Mouse (Mus musculus): ENCODE data around the gene Tmem208. TPM values are rescaled to one million over a fixed set of nuclear protein-coding genes. Genes with fewer than 3 reads are reported as not detected.

Tmem208 gene
- 83.5 and 88.7 TPM in 2 replicates for polyA plus RNA-seq (2014; fragmentation: Nextera tagmentation; extraction: Ambion mirVana)

DNA sequence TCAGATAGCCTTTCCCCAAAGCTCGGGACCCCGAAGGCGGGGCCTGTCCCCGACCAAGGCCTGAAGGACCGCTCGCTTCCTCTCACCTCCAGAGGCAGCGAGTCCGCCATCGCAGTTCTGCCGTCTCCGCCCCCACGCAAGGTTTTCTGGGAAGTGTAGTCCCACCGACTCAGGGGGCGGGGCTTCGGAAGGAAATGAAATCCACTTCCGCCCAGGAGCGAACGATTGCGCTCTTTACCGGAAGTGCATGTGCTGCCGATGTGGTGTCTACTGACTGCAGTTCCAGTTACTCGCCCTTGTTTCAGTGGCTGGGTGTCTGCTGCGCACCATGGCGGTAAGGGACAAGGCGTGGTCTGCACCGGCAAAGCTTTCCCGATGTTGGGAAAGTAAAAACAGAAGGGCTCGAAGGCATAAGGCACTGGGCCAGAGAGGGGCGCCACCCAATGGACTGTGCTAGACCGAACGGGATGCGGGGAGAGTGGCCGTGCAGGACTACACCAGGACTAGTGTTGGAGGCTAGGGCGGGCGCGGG lies at the start of gene Tmem208, which contains the start of gene Lrrc29:
TSS of gene Tmem208 (plus strand) at position 214 of the 532 bp plus-strand sequence.
TSS of gene Lrrc29 (minus strand) at position 138 of the 532 bp plus-strand sequence.
- peak within 1 kb of the TSS; percentile 81 for H3K27ac ChIP-seq (ENCODE audit: low read depth, low read length)
- peak within 1 kb of the TSS; percentile 79 for H3K4me3 ChIP-seq (ENCODE audit: low read depth, low read length)
- H3K27me3 ChIP-seq (ENCODE audit: control insufficient read depth, insufficient read depth, low read length) = no peaks in the 10 kb centered on the region
- no peaks in the 10 kb centered on the region for H3K9me3 ChIP-seq (replicated peaks; ENCODE audit: control insufficient read depth, low read length)
- peak within 1 kb of the TSS; percentile 73 for H3K4me2 ChIP-seq
- peaks cover 16% of the 10 kb centered on the region for H3K4me1 ChIP-seq (ENCODE audit: control insufficient read depth, insufficient read depth, low read length)
- H3K36me3 ChIP-seq (ENCODE audit: control insufficient read depth, insufficient read depth, low read length) = peaks cover 29% of the 10 kb centered on the region
- peak within 1 kb of the TSS; percentile 89 for H3K9ac ChIP-seq (ENCODE audit: low read depth, low read length)
- under 1% methylated on average over 36 of the region's 36 CpGs for WGBS (ENCODE audit: insufficient replicate concordance)
- ATAC-seq (replicated peaks; ENCODE audit: insufficient number of reproducible peaks, low FRiP score, low TSS enrichment) = peak; percentile 87

DNA sequence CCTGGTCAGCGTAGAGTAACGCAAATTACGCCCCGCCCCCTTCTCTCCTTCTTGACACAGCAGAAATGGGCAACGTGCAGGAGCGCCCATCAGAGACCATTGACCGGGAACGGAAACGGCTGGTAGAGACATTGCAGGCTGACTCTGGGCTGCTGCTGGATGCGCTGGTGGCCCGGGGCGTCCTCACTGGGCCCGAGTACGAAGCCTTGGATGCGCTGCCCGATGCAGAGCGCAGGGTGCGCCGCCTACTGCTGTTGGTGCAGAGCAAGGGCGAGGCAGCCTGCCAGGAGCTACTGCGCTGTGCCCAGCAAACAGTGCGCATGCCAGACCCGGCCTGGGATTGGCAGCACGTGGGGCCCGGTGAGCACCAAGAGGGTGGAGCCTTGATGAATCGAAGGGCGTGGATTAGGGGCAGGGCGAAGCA lies 47.2 kb upstream of the Tmem208 start:
- H3K36me3 ChIP-seq (ENCODE audit: control insufficient read depth, insufficient read depth, low read length) = no peaks in the 10 kb centered on the region
- 0 out of 2 replicates have a peak overlapping the region, but pooled peaks have one; percentile 34 for H3K9ac ChIP-seq (ENCODE audit: low read depth, low read length)
- peak overlapping the region; percentile 22 for H3K4me3 ChIP-seq (ENCODE audit: low read depth, low read length)
- peak overlapping the region; percentile 59 for H3K4me2 ChIP-seq
- peaks cover 72% of the 10 kb centered on the region for H3K27me3 ChIP-seq (ENCODE audit: control insufficient read depth, insufficient read depth, low read length)
- peaks cover 11% of the 10 kb centered on the region for H3K4me1 ChIP-seq (ENCODE audit: control insufficient read depth, insufficient read depth, low read length)
- WGBS (ENCODE audit: insufficient replicate concordance) = 3% methylated on average over 28 of the region's 28 CpGs
- no peak for ATAC-seq (replicated peaks; ENCODE audit: insufficient number of reproducible peaks, low FRiP score, low TSS enrichment)
- no peaks in the 10 kb centered on the region for H3K9me3 ChIP-seq (replicated peaks; ENCODE audit: control insufficient read depth, low read length)
- no peak overlapping the region for H3K27ac ChIP-seq (ENCODE audit: low read depth, low read length)

DNA sequence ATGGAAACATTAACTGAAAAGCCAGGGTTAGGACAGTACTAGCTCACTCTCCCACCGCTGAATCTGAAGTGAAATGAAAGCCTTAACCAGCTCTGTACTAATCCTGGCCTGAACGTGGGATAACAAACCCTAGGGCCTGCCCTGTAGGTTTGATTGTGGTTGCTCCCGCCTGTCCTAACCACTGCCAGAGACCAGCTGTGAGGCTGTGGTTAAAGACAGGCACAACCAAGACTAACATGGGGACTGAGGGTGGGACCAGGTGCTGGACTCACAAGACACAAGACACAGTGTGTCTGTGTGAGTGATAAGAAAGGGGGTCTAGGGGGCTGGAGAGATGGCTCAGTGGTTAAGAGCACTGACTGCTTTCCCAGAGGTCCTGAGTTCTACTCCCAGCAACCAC lies 45.6 kb upstream of the Tmem208 start:
- H3K27me3 ChIP-seq (ENCODE audit: control insufficient read depth, insufficient read depth, low read length) = peaks cover 55% of the 10 kb centered on the region
- ATAC-seq (replicated peaks; ENCODE audit: insufficient number of reproducible peaks, low FRiP score, low TSS enrichment) = no peak
- H3K4me2 ChIP-seq = no peak overlapping the region
- no peak overlapping the region for H3K9ac ChIP-seq (ENCODE audit: low read depth, low read length)
- no peaks in the 10 kb centered on the region for H3K9me3 ChIP-seq (replicated peaks; ENCODE audit: control insufficient read depth, low read length)
- no peaks in the 10 kb centered on the region; the same call in 1 of the 2 replicates for H3K36me3 ChIP-seq (ENCODE audit: control insufficient read depth, insufficient read depth, low read length)
- H3K27ac ChIP-seq (ENCODE audit: low read depth, low read length) = no peak overlapping the region
- H3K4me3 ChIP-seq (ENCODE audit: low read depth, low read length) = no peak overlapping the region
- 73% methylated on average over 3 of the region's 3 CpGs for WGBS (ENCODE audit: insufficient replicate concordance)
- H3K4me1 ChIP-seq (ENCODE audit: control insufficient read depth, insufficient read depth, low read length) = peaks cover 10% of the 10 kb centered on the region

DNA sequence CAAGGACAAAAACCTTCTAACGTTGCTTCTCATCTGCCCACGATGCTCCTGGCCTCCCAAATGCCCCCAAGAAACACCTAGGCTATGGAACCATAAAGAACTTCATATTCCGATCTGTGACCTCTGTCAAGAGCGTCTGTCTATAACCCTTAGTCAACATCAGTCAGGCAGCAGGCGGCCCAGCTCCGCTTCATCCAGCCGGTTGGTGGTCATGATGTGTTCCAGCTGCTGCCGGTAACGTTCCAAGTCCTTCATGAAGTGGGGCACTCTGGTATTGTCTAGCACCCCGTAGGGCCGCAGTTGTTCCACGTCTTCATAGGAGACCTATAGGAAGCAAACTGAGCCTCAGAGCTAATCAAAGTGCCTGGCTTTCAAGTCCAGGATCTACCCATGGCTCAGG lies 44.3 kb upstream of the Tmem208 start:
- peaks cover 6% of the 10 kb centered on the region for H3K4me1 ChIP-seq (ENCODE audit: control insufficient read depth, insufficient read depth, low read length)
- no peaks in the 10 kb centered on the region; the same call in 1 of the 2 replicates for H3K36me3 ChIP-seq (ENCODE audit: control insufficient read depth, insufficient read depth, low read length)
- no peak overlapping the region for H3K27ac ChIP-seq (ENCODE audit: low read depth, low read length)
- H3K4me2 ChIP-seq = no peak overlapping the region
- no peak for ATAC-seq (replicated peaks; ENCODE audit: insufficient number of reproducible peaks, low FRiP score, low TSS enrichment)
- WGBS (ENCODE audit: insufficient replicate concordance) = 84% methylated on average over 12 of the region's 12 CpGs
- H3K4me3 ChIP-seq (ENCODE audit: low read depth, low read length) = no peak overlapping the region
- H3K27me3 ChIP-seq (ENCODE audit: control insufficient read depth, insufficient read depth, low read length) = peaks cover 43% of the 10 kb centered on the region
- H3K9me3 ChIP-seq (replicated peaks; ENCODE audit: control insufficient read depth, low read length) = no peaks in the 10 kb centered on the region
- H3K9ac ChIP-seq (ENCODE audit: low read depth, low read length) = no peak overlapping the region

DNA sequence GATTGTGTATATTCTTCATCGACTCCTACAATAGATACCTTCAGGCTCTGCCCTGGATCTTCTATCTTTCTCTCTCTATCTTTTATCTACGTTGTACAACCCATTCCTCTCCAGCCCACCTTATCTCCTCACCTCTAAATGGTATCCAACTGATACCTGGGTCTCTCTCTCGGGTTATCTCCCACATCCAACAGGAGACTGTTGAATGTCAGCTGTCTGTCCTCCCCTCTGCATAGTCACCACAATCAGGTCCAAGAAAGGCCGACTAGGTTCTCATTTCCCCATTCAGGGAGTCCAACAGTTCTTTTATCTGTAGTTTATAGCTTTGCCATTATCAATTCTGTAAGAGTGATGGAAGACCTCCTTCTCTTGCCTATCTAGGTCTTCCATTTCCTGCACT lies 43.9 kb upstream of the Tmem208 start:
- H3K4me2 ChIP-seq = no peak overlapping the region
- no peak overlapping the region for H3K4me3 ChIP-seq (ENCODE audit: low read depth, low read length)
- no peaks in the 10 kb centered on the region for H3K9me3 ChIP-seq (replicated peaks; ENCODE audit: control insufficient read depth, low read length)
- WGBS (ENCODE audit: insufficient replicate concordance) = 61% methylated on average over 4 of the region's 4 CpGs
- no peak overlapping the region for H3K9ac ChIP-seq (ENCODE audit: low read depth, low read length)
- H3K36me3 ChIP-seq (ENCODE audit: control insufficient read depth, insufficient read depth, low read length) = no peaks in the 10 kb centered on the region; the same call in 1 of the 2 replicates
- H3K27ac ChIP-seq (ENCODE audit: low read depth, low read length) = no peak overlapping the region
- no peak for ATAC-seq (replicated peaks; ENCODE audit: insufficient number of reproducible peaks, low FRiP score, low TSS enrichment)
- peaks cover 39% of the 10 kb centered on the region for H3K27me3 ChIP-seq (ENCODE audit: control insufficient read depth, insufficient read depth, low read length)
- peaks cover 6% of the 10 kb centered on the region for H3K4me1 ChIP-seq (ENCODE audit: control insufficient read depth, insufficient read depth, low read length)

DNA sequence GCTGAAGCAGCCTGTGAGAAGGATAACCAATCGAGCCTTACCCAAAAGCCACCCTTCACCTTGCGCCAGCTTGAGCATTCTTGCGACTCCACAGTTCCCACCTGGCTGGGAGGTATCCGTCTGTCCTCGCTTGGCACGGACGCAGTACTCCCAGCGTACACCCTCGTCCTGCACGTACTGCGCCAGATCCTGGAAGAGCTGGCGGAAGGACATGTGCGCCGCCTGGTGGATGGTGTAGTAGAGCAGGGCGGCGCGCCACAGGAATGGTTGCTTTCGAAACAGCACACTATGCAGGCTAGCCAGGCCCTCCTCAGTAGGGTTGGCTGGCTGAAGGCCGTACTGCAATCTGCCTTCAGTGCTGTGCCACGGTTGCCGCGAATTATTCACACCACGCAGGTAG lies 43.1 kb upstream of the Tmem208 start:
- H3K27ac ChIP-seq (ENCODE audit: low read depth, low read length) = no peak overlapping the region
- peaks cover 30% of the 10 kb centered on the region for H3K27me3 ChIP-seq (ENCODE audit: control insufficient read depth, insufficient read depth, low read length)
- H3K36me3 ChIP-seq (ENCODE audit: control insufficient read depth, insufficient read depth, low read length) = no peaks in the 10 kb centered on the region; the same call in 1 of the 2 replicates
- H3K9me3 ChIP-seq (replicated peaks; ENCODE audit: control insufficient read depth, low read length) = no peaks in the 10 kb centered on the region
- H3K4me3 ChIP-seq (ENCODE audit: low read depth, low read length) = no peak overlapping the region
- 0 out of 2 replicates have a peak, but pooled peaks have one; percentile 28 for ATAC-seq (replicated peaks; ENCODE audit: insufficient number of reproducible peaks, low FRiP score, low TSS enrichment)
- no peak overlapping the region for H3K9ac ChIP-seq (ENCODE audit: low read depth, low read length)
- peaks cover 6% of the 10 kb centered on the region for H3K4me1 ChIP-seq (ENCODE audit: control insufficient read depth, insufficient read depth, low read length)
- WGBS (ENCODE audit: insufficient replicate concordance) = 26% methylated on average over 23 of the region's 23 CpGs
- no peak overlapping the region for H3K4me2 ChIP-seq

DNA sequence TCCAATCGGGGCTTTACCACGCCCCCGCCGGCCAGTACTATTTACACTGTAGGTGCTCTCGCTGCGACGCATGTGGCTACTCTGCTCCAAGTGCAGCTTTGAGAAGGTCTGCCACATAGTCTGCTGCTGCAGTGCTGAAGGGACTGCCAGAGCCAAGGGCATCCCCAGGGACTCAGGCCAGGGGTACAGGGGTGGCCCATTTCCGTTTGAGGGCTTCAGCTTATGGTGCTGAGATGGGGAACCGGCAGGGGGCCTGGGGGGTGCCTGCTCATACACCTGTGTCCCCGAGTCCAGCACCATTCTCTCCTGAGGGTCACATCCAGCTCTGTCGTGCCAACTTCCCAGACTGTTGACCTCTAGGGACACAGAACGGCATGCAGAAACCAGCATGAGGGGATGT lies 40.6 kb upstream of the Tmem208 start:
- Histone ChIP-seq H3K9me3 (replicated peaks; ENCODE audit: control insufficient read depth, low read length) (no peaks in the 10 kb centered on the region), H3K9ac (ENCODE audit: low read depth, low read length) (no peak overlapping the region), H3K4me3 (ENCODE audit: low read depth, low read length) (no peak overlapping the region), H3K4me2 (no peak overlapping the region), H3K27me3 (ENCODE audit: control insufficient read depth, insufficient read depth, low read length) (peaks cover 21% of the 10 kb centered on the region), H3K36me3 (ENCODE audit: control insufficient read depth, insufficient read depth, low read length) (no peaks in the 10 kb centered on the region; the same call in 1 of the 2 replicates), H3K4me1 (ENCODE audit: control insufficient read depth, insufficient read depth, low read length) (peaks cover 16% of the 10 kb centered on the region), H3K27ac (ENCODE audit: low read depth, low read length) (no peak overlapping the region)
- 50% methylated on average over 12 of the region's 12 CpGs for WGBS (ENCODE audit: insufficient replicate concordance)
- ATAC-seq (replicated peaks; ENCODE audit: insufficient number of reproducible peaks, low FRiP score, low TSS enrichment) = no peak

DNA sequence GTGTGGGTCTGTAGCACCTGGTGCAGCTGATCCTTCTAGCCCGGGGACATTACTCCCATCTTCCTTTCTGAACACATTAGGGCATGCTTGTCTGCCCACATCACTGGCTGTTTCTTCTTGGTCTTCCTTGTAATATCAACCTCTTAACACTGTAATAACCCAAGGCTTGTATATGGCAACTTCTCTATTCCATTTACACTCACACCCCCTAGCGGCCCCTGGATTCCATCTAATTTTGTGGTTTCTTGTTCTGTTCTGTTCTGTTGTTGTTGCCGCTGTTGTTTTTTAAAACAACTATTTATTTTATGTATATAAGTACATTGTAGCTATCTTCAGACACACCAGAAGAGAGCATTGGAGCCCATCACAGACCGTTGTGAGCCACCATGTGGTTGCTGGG lies 39.2 kb upstream of the Tmem208 start:
- no peak overlapping the region for H3K9ac ChIP-seq (ENCODE audit: low read depth, low read length)
- H3K27ac ChIP-seq (ENCODE audit: low read depth, low read length) = no peak overlapping the region
- no peak overlapping the region for H3K4me3 ChIP-seq (ENCODE audit: low read depth, low read length)
- H3K4me2 ChIP-seq = no peak overlapping the region
- no peaks in the 10 kb centered on the region; the same call in 1 of the 2 replicates for H3K36me3 ChIP-seq (ENCODE audit: control insufficient read depth, insufficient read depth, low read length)
- peaks cover 20% of the 10 kb centered on the region for H3K4me1 ChIP-seq (ENCODE audit: control insufficient read depth, insufficient read depth, low read length)
- peaks cover 18% of the 10 kb centered on the region for H3K27me3 ChIP-seq (ENCODE audit: control insufficient read depth, insufficient read depth, low read length)
- no peak for ATAC-seq (replicated peaks; ENCODE audit: insufficient number of reproducible peaks, low FRiP score, low TSS enrichment)
- WGBS (ENCODE audit: insufficient replicate concordance) = 85% methylated on average over 4 of the region's 4 CpGs
- no peaks in the 10 kb centered on the region for H3K9me3 ChIP-seq (replicated peaks; ENCODE audit: control insufficient read depth, low read length)

DNA sequence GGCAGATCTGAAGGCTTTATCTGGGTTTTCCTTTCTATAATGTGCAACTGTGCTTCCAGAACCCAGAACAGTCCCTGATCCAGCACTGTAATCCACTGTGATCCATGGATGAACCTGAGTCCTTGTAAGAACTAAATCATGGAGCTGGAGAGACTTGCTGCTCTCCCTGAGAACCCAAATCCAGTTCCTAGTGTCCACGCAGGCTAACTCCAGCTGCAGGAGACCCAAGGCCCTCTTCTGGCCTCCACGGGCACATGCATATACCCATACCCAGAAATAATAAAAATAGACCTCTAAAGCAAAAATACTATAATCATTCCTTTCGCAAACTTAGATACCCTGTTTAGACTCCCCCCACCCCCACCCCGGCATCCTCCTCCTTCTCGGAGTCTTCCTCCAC lies 37.9 kb upstream of the Tmem208 start:
- H3K27me3 ChIP-seq (ENCODE audit: control insufficient read depth, insufficient read depth, low read length) = peaks cover 11% of the 10 kb centered on the region
- ATAC-seq (replicated peaks; ENCODE audit: insufficient number of reproducible peaks, low FRiP score, low TSS enrichment) = no peak
- no peak overlapping the region for H3K4me3 ChIP-seq (ENCODE audit: low read depth, low read length)
- H3K4me1 ChIP-seq (ENCODE audit: control insufficient read depth, insufficient read depth, low read length) = peaks cover 20% of the 10 kb centered on the region
- no peaks in the 10 kb centered on the region for H3K9me3 ChIP-seq (replicated peaks; ENCODE audit: control insufficient read depth, low read length)
- peak overlapping the region; percentile 92; the same call in 1 of the 2 replicates for H3K4me2 ChIP-seq
- H3K27ac ChIP-seq (ENCODE audit: low read depth, low read length) = no peak overlapping the region
- WGBS (ENCODE audit: insufficient replicate concordance) = 89% methylated on average over 5 of the region's 5 CpGs
- H3K36me3 ChIP-seq (ENCODE audit: control insufficient read depth, insufficient read depth, low read length) = no peaks in the 10 kb centered on the region; the same call in 1 of the 2 replicates
- no peak overlapping the region for H3K9ac ChIP-seq (ENCODE audit: low read depth, low read length)

All from heart, embryonic 11.5 days (tissue).